Mouse (Mus musculus) cerebellum, adult 2 months (tissue): ENCODE results near the gene Snx15. TPM values are rescaled to one million over a fixed set of nuclear protein-coding genes. Genes with fewer than 3 reads are reported as not detected.
A peak's percentile ranks its signal among the peaks of the same experiment; 100 is the strongest.

ENCODE experiments used
- DNase-seq, 2 experiments: peaks; one replicate each; pipeline ENCODE4 v3.0.0; 2021
- H3K27ac ChIP-seq: fragments of 200-500 bp; 2 replicates; pipeline ENCODE4 v1.5.1; 2012; ENCODE audit warnings: low read length, control low read depth, inconsistent platforms; ENCODE audit not compliant: insufficient read depth
- H3K27me3 ChIP-seq: fragments of 200-500 bp; 2 replicates; pipeline ENCODE4 v1.6.1; 2012; ENCODE audit warnings: inconsistent platforms, mild to moderate bottlenecking, low read length, moderate library complexity; ENCODE audit not compliant: control insufficient read depth, insufficient read depth
- H3K4me1 ChIP-seq: fragments of 200-500 bp; 2 replicates; pipeline ENCODE4 v1.6.1; 2011; ENCODE audit warnings: low read length; ENCODE audit not compliant: control insufficient read depth, insufficient read depth
- H3K4me3 ChIP-seq: fragments of 200-500 bp; replicated peaks from 2 replicates; pipeline ENCODE3; 2011; ENCODE audit warnings: mild to moderate bottlenecking, low read depth, low read length, control low read depth; ENCODE audit not compliant: insufficient read depth
- CTCF ChIP-seq: fragments of 200-500 bp; IDR thresholded peaks from 2 replicates; pipeline ENCODE4 v1.5.1; 2011; ENCODE audit warnings: low read depth, mild to moderate bottlenecking, control low read depth, low read length, moderate library complexity, borderline replicate concordance; ENCODE audit not compliant: insufficient read depth
- POLR2A ChIP-seq: fragments of 200-500 bp; IDR thresholded peaks from 2 replicates; pipeline ENCODE4 v1.6.1; 2011; ENCODE audit warnings: low read length, control low read depth, borderline replicate concordance; ENCODE audit not compliant: insufficient read depth
- WGBS: fragments of 180-500 bp; shearing (Covaris S2); methylation state at CpG from one replicate; pipeline ENCODE4 v1.1.7; 2018; 5-methylcytosine and 5-hydroxymethylcytosine counted together
- polyA plus RNA-seq: library from polyadenylated mRNA; depleted of rRNA; stranded (reverse); fragments of >200 nt; gene quantifications from 2 replicates; pipeline ENCODE4 v1.2.3, GENCODE M21; 2012; rRNA removed

Snx15 gene
- polyA plus RNA-seq, result 66.7 and 67.9 TPM in 2 replicates

GRCm38 (mm10) chr19:6127760-6128341 lies at the start of gene Snx15:
TSS of gene Snx15 (minus strand) at chr19:6128304.
- peak; percentile 67; the same call in 1 of the 2 replicates for TF ChIP-seq POLR2A
- TF ChIP-seq CTCF, result no peak
- Histone ChIP-seq H3K4me1 (no peaks in the 10 kb centered on the region; the same call in 1 of the 2 replicates), H3K27ac (peak within 1 kb of the TSS; percentile 67), H3K4me3 (peak within 1 kb of the TSS; percentile 62), H3K27me3 (no peaks in the 10 kb centered on the region)
- WGBS, result under 1% methylated on average over 32 of the region's 32 CpGs
- peak; percentile 97 to 98 for DNase-seq

GRCm38 (mm10) chr19:6174771-6175170 lies 46.7 kb upstream of the Snx15 start:
- peak; percentile 37 to 67 for DNase-seq
- TF ChIP-seq CTCF, result no peak
- no peak for TF ChIP-seq POLR2A
- WGBS, result 6% methylated on average over 5 of the region's 5 CpGs
- Histone ChIP-seq H3K4me3 (no peak overlapping the region), H3K4me1 (no peaks in the 10 kb centered on the region), H3K27ac (no peak overlapping the region; the same call in 1 of the 2 replicates), H3K27me3 (no peaks in the 10 kb centered on the region)

GRCm38 (mm10) chr19:6171215-6171614 lies 43.1 kb upstream of the Snx15 start:
- no peak overlapping the region for H3K4me3 ChIP-seq
- DNase-seq, result no peak
- 63% methylated on average over 8 of the region's 8 CpGs for WGBS
- no peak overlapping the region for H3K27ac ChIP-seq
- H3K4me1 ChIP-seq, result no peaks in the 10 kb centered on the region
- TF ChIP-seq CTCF (no peak), POLR2A (no peak)
- H3K27me3 ChIP-seq, result no peaks in the 10 kb centered on the region

GRCm38 (mm10) chr19:6166750-6167149 lies 38.6 kb upstream of the Snx15 start:
- no peak for TF ChIP-seq CTCF
- TF ChIP-seq POLR2A, result no peak

GRCm38 (mm10) chr19:6163872-6164547 lies 35.9 kb upstream of the Snx15 start:
- TF ChIP-seq CTCF (no peak), POLR2A (no peak)
- peaks cover 4% of the 10 kb centered on the region for H3K4me1 ChIP-seq
- no peaks in the 10 kb centered on the region for H3K27me3 ChIP-seq
- no peak overlapping the region for H3K27ac ChIP-seq
- no peak for DNase-seq
- no peak overlapping the region for H3K4me3 ChIP-seq
- WGBS, result 64% methylated on average over 10 of the region's 10 CpGs

More at GRCm38 (mm10) chr19:6166750-6167149, 38.6 kb upstream of the Snx15 start:
- Histone ChIP-seq H3K27ac (no peak overlapping the region), H3K27me3 (no peaks in the 10 kb centered on the region), H3K4me3 (no peak overlapping the region), H3K4me1 (no peaks in the 10 kb centered on the region)
- WGBS, result 54% methylated on average over 4 of the region's 4 CpGs
- no peak for DNase-seq

- peak; percentile 56 to 72 for DNase-seq
These were observed 29.1 kb upstream of the Snx15 start for GRCm38 (mm10) chr19:6157220-6157619.

GRCm38 (mm10) chr19:6156372-6156771 lies 28.3 kb upstream of the Snx15 start:
- no peak for DNase-seq
- WGBS, result 68% methylated on average over 8 of the region's 8 CpGs
- Histone ChIP-seq H3K27ac (no peak overlapping the region), H3K4me3 (no peak overlapping the region), H3K27me3 (no peaks in the 10 kb centered on the region), H3K4me1 (peaks cover 21% of the 10 kb centered on the region)
- TF ChIP-seq CTCF (no peak), POLR2A (no peak)

More at GRCm38 (mm10) chr19:6157220-6157619, 29.1 kb upstream of the Snx15 start:
- Histone ChIP-seq H3K4me1 (peaks cover 21% of the 10 kb centered on the region), H3K4me3 (no peak overlapping the region), H3K27ac (peak overlapping the region; percentile 21), H3K27me3 (no peaks in the 10 kb centered on the region)
- 22% methylated on average over 6 of the region's 6 CpGs for WGBS
- TF ChIP-seq POLR2A, result no peak
- no peak for TF ChIP-seq CTCF

GRCm38 (mm10) chr19:6155174-6155573 lies 27.1 kb upstream of the Snx15 start:
- WGBS, result 56% methylated on average over 9 of the region's 9 CpGs
- TF ChIP-seq POLR2A (no peak), CTCF (no peak)
- Histone ChIP-seq H3K27me3 (no peaks in the 10 kb centered on the region), H3K4me3 (no peak overlapping the region), H3K4me1 (peaks cover 21% of the 10 kb centered on the region), H3K27ac (no peak overlapping the region)
- DNase-seq, result no peak
